Mouse (Mus musculus): ENCODE data around the gene Smap2.
A peak's percentile ranks its signal among the peaks of the same experiment; 100 is the strongest.

Gene Smap2

DNA sequence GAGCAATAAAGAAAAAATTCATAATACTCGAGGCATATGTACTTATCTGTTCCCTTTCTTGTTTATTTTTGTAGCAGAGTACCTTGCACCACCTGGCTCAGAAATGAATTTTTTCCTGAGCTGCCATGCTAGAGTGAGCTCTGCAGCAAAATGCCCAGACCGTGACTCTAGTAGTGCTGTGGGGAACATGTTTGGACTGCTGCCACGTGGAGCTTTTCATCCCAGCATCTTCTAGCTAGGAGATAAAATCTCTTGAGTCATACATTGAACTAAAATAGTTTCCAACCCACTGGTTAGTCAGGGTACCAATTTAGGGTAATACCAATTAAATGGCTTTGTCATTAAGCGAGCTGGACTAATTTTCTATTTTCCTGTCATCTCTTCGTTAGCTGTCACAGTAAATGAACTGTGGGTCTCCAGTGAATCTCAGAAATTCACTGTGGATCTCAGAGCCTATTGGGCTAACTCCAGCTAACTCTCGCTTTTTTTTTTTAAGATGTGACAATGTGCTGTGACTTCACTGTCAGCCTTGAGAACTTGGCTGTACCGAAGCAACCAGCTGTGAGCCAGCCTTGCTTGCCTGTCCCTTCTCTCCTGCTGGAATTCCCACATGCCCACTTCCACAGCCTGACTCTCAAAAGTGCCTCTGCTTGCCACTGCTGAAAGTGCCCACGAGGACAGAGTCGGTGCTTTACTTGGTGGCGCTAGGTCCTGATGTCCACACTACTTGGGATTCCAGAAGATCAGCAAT lies 3.2 kb upstream of the Smap2 start:
- peak; percentile 57 to 62 for DNase-seq (ENCODE audit: low spot score in 2 of 2)

DNA sequence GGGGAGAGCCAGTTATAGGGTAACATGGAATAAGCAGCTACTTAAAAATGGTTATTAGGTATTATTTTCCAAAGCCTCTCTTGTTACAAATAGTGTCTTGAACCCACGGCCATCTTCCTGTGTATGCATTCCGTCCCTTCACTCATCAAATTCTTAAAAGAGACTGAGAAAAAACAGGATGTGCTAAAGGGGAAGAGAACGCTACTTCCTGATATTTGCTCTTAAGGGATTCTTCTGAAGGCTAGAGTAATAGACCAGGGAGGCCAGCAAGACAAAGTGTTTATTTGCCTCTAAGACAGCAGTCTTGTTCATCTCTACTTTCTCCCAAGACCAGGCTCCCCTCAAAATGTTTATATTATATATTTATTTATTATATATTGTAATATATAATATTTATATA lies 1.2 kb upstream of the Smap2 start:
- no peak for DNase-seq (ENCODE audit: low spot score in 2 of 2)

DNA sequence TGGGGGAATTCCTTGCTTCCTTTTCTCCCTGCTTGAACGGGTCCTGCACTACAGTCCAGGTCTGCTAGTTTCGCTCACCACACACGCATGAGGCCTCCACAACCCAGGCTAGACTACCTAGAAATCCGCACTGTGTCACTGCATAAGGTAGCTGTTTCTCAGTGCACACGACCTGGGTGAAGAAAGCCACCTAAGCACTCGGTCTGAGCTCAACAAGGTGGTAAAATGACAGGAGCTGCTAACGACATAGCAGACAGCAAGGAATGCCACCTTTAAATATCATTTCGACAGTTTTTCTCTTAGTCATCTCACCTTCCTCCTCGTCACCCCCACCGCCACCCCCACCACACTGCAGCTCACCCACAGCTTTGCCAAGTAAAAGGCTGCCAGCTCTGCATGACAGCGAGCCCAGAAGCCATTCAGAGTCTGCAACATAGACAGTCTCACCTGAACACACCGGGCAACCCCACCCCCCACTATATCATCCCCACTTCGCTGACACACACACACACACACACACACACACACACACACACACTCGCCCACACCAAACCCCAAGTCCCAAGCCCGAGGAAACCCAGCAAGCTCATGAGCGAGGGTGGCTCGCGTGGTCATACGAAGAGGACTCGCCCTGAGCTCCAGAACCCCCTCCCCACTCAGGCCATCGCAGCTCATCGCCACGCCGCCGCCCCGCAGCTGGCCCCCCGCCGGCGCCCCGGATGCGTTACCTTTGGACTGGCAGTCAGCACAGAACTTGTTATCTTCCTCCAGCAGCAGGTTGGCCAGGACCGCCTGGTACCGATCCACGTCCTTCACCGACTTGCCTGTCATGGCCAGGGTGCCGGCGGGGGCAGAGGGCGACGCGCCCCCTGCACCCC lies 787 bp downstream of the Smap2 start:
- peak in 1 of 2 experiments; percentile 36 for DNase-seq (ENCODE audit: low spot score in 2 of 2)

DNA sequence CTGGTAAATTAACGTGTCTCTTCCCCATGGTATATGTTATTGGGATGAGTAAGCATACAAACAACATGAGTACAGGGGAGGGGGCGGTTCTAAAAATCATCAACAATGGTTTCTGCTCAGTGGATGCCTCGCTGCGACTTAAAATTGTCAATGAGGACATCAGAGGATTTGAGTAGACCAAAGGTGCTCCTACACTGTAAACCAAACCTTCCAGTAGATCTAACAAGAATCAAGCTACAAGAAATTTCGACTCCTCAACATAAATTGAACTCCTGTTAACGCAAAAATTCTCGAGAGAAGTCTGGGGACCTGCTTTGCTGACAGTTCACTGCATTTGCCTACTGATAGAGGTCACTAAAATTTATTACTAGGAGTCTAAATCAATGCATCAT lies 1.8 kb downstream of the Smap2 start:
- no peak for DNase-seq (ENCODE audit: low spot score in 2 of 2)

DNA sequence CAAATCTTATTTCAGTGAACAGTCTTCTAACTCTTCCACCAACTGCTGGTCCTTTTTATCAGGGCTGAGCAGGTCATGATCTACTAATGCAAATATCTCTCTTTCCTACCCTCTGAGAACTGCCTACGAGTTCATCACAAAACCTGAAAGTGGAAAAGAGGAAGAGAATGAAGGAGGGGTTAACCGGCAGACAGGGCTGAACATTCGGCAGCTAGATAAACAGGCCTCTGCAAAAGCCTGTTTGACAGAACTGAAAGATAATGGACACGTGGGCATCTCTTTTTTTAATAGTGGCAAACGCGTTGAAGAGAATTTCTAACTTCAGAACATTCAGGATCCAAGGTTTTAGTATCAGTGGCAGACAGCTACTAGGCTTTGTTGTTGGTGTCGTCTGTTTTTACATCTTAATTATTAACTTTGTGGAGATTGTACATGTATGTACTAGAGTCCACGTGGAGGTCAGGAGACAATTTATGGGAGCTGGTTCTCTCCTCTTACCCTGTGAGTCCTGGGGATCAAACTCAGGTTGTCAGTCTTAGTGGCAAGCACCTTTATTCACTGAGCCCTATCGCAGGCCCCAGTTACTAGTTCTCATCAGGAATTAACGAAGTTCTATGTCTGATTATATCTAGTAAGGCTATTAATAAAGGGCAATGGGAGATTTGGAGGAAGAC lies 2.3 kb downstream of the Smap2 start:
- no peak for DNase-seq (ENCODE audit: low spot score in 2 of 2)

DNA sequence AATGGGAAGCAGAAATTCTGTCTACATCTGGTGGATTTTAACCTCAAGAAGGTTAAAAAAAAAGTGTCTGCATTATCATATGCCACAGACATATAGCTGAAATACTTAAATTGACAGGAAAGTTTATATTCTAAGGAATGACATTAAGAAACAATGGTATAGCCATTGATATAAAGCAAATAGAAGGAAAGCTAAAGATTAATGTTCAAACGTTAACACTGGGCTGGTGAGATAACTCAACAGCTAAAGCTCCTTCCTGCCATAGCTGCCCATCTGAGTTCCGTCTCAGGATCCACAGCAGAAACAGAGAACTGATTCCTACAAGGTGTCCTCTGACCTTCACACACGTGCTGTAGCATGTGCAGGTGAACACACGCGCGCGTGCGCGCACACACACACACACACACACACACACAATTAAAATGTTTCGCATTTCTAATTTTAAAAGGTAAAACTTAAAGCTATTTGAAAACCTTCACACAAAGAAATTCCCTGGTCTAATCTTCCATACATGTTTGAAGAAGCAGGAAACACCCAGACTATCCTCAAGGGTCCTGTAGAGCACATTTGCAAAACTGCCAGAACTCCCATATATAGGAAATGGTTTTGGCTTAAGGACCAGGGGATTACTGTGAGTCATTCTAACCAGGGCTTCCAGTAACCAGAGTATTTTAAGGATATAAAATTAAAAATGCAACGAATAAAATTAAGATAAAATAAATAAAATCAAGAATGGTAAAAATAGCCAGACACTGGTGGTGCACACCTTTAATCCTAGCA lies 6.1 kb downstream of the Smap2 start:
- DNase-seq (ENCODE audit: low spot score in 2 of 2), result no peak

DNA sequence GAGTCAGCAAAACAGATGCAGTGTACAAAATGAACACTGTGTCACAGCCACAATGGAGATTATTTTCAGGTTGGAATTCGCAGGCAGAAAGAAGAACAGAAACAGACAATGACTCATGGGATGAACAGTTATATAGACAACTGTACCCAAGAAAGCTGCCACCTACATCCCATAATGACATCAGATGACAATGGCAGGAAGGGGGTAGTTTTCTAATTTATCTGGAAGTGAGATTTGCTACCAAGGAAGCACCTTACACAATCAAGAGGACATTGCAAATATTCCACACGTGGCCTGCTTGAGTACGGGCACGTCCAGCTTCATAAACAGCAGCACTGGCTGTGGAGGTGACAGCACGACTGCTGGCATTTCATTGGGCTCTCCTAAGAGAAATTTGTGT lies 7.9 kb downstream of the Smap2 start:
- no peak for DNase-seq (ENCODE audit: low spot score in 2 of 2)

DNA sequence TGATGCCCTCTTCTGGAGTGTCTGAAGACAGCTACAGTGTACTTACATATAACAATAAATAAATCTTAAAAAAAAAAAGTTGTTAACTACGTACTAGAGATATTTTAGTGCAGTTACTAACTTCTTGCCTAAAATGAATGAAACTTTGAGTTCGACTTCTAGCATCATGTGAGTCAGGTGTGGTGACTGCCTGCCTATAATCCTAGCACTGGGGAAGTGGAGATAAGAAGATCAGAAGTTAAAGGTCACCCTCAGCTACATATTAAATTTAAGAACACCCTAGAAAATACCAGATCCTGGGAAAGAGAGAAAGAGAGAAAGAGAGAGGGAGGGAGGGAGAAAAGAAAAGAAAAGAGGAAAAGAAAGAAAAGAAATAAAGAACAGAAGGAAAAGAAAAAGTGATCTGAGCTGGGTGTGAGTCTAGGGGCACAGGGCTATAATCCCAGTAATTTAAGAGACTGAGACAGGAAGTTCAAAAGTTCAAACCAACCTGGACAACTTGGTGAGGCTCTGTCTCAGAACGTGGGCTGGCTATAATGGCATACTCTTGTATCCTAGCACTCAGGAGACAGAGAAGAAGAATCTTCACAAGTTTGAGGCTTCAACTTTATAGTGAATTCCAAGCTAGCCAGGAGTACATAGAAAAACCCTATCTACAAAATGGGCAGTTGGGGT lies 8.8 kb downstream of the Smap2 start:
- no peak for DNase-seq (ENCODE audit: low spot score in 2 of 2)

DNA sequence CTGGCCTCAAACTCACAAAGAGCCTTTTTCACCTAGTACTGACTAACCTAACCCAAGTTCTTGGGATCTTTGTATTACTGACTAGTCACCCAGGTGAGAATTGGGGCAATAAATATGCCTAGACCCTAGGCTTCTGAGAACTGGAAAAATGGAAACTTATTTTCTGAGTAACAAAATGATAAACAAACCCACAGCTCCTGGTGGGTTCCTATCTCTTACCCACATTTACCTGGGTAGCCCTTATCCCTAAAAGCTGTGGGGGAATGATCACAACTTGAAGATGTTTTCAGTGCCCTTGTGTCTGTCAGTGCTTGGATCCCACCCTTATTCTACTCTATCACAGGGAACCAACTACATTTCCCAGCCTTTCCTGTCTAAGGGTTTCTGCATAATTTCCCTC lies 10.0 kb downstream of the Smap2 start:
- no peak for DNase-seq (ENCODE audit: low spot score in 2 of 2)

DNA sequence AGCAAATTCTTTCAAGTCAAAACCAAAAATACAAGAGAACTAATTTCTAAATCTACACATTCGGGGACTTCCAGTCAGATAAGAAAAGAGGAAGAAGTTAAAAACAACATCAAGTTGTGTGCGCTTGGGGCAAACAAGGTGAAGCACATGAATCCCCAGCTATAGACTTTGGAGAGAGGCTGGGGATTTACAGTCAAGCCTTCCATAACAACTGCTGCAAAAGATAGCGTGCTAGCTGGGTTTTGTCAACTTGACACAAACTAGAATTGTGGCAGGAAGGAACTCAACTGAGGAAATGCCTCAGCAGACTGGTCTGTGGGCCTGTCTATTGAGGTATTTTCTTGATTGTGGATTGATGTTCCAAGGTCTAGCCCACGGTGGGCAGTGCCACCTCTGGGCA lies 12.4 kb downstream of the Smap2 start:
- no peak for DNase-seq (ENCODE audit: low spot score in 2 of 2)

DNA sequence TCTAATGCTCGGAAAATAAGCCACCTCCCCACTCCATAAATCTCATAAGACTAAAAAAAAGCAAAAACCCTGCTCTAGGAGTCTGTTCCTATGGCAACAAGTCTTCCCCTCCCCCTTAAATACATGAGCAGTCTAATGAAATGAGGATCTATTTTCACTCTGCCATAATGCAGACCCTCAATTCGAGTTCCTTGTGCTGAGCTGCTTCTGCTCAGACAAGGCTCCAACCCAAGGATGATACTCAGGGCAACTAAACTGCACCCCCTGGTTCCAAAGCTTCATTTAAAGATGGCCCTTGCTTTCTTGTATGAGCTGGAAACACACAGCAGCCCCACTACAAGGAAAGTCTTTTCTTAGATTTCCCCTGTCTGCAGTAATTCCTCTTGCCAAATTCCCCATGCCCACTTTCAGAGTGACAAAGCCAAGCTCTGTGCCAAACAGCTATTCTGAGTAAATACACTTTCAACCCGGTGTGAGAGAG lies 13.4 kb downstream of the Smap2 start:
- DNase-seq (ENCODE audit: low spot score in 2 of 2), result no peak

DNA sequence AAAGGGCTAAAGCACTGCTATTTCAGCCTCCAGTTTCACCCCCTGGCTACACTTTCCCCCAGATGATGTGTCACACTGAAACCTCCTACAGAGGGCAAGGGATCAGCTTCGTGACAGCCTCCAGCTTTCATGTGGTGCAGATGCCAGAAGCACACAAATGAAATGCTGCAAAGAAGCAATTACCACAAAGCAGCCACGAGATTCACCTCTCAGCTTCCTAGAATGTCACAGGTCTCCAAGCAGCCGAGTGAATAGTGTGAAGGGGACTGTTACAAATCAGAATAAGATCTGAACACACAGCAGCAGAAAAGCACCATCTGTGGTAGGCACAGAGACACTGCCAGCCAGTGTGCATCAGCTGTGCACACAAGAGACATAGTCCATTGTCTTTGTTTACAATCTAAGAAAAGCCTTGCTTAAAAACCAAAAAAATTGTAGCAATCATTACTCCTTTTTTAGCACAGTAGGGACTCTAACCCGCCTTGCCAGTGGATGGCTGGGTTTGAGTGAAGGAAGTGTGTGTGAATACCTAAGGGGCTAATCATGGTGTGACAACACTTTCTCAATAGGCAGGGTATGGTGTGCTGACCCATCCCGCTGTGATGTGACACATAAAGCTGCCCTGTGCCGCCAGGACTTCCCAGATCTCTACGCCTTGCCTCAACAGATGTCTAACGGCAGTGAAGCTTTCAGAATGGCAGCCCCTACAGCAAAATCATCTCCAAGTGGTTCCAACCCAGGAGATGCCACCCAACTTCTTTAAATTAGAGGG lies 14.5 kb downstream of the Smap2 start:
- no peak for DNase-seq (ENCODE audit: low spot score in 2 of 2)

DNA sequence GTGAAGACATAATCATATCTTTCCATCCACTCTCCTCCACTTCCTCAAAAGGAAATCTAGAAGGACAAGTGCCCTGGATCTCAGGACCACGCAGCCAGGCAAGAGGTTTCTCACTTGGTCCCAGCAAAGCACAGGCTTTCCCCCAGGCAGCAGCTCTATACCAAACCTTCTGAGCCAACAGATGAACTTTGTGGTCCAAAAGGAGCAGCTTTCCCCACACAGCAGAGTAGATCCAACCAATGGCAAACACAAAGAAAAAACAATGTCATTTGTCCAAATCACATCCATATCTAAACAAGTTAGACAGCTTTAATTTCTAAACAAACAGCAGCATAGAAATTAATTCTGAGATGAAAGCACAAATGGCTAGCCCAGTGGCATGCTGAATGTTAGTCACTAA lies 15.4 kb downstream of the Smap2 start:
- no peak for DNase-seq (ENCODE audit: low spot score in 2 of 2)

DNA sequence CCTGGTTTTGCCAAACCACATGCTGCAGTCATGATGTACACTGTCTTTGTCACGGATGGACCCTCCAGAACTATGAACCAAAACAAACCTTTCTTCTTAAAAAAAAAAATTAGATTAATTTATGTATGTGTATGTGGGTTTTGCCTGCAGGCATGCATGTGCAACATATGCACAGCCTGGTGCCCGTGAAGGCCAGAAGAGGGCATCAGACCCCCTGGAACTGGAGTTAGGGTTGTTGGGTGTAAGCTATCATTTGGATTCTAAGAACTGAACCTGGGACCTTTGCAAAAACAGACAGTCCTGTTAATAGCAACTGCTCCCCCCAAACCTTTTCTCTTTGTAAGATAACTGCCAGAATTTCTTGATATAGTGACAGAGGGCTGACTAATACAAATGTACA lies 16.0 kb downstream of the Smap2 start:
- no peak for DNase-seq (ENCODE audit: low spot score in 2 of 2)

DNA sequence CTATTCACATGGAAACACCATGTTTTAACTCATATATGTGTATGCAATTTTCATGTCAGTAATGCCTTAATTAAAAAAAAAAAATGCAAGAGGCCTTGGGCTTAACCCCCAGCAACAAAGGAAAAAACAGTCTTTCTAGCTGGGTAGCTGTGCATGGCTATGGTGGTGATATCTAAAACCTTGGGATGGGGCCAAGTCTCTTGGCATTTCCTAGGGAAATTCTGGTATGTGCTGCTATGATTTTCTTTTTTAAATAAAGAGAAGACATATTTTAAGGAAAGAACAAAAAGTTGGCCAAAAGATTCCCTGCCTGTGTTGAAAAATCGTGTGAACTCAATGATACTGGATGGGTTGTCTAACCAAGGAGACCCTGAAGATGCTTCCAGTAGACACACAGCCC lies 21.1 kb downstream of the Smap2 start:
- DNase-seq (ENCODE audit: low spot score in 2 of 2), result no peak

DNA sequence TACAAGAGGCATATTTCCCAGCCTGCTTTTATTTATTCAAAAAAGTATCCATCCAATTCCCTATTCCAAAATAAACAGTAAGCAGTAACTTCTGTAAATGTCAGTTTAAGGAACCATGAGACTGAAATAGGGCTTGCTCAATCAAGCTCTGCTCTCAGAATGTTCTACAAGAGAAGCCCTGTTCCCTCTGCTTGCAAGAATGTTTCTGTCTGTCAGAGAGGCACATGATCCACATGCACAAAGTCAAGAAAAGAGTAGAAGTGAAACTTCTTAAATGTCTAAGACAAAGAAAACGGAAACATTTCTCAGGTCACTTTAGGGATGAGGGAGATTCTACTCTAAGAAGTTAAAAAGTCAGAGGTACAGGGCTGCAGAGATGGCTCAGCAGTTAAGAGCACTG lies 24.0 kb downstream of the Smap2 start:
- no peak for DNase-seq (ENCODE audit: low spot score in 2 of 2)

DNA sequence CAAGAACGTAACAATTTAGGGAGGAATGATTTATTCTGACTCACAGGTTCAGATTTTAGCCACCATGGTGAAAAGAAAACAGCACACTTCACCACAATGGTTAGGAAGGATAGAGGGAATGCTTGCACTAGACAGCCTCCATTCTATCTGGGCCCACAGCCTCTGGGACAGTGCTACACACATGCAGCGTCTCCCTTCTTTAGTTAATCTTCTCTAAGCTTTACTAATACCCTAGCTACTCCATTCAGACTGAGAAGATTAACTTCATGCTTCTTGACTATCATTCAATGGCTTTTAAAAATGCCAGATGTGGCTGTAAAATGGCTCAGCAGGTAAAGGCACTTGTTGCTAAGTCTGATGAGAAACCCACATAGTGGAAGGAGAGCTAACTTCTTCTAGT lies 24.8 kb downstream of the Smap2 start:
- DNase-seq (ENCODE audit: low spot score in 2 of 2), result no peak

DNA sequence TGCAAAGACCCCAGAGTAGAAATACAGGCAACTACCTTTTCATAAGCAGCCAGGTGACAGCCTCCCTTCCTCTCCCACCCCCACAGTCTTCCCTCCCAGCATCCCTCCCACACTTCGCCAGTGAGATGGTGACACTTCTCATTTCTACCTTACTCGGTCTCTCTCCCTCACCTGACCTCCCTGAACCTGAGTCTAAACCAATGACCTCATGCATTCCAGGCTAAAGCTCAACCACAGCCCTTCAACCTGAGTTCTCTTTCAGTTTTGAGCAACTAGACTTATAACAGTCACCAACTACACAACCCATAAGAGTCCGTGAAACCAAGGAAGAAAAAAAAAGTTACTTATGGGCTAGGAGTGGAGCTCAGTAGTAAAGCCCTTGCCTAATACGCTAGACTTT lies 29.7 kb downstream of the Smap2 start:
- DNase-seq (ENCODE audit: low spot score in 2 of 2), result no peak

DNA sequence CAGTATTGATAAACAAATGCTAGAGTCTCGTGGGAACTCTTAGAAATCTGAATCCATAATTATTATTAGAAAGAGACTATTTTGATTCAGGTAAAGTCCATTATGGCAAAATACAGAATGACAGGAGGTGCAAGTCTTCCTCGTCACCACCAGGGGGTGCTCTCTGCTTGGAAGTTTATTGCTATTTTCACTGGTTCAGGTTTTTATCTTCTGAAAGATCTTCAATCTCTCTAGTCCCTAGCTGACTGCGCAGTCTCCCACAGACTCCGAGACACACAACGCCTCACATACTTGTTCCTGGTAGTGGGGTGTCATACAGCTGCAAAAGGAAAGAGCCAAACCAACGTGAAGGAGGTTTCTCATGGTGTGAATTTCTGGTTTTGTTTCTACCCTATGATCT lies 30.6 kb downstream of the Smap2 start:
- DNase-seq (ENCODE audit: low spot score in 2 of 2), result no peak

DNA sequence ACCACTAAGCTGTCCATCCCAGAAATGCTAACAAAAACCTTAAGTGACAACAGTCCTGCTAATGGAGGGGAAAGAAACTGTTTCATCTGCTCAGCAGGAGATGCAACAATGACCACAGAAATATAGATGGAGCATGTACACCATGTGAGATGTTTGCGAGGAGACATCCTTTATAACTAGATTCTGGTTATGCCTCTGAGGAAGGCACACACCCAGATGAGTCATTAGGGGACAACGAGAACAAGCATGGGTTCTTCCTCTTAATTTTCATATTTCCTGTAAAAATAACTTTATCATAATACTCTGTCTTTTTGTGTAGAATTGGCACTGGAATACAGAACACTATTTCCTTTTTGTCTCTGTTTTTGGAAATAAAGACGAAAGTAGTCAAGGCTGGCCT lies 38.8 kb downstream of the Smap2 start:
- no peak for DNase-seq (ENCODE audit: low spot score in 2 of 2)

DNA sequence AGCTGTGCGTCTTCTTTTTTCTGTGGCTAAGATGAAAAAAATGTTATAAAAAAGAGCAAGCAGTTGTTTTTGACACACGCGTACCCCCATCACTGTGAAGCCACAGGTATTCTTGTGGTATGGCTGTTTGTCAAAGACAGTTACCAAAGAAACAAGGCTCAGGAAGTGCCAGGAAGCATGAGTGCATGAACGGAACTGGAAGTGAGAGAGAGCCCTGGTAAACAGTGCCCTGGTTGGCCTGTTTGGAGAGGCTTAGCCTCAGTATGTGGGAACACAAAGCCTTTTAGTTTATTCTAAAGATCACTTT lies 41.7 kb downstream of the Smap2 start:
- DNase-seq (ENCODE audit: low spot score in 2 of 2), result no peak
